Mouse (Mus musculus) forebrain, embryonic 16.5 days (tissue): ENCODE results near the gene Cdipt. TPM values are rescaled to one million over a fixed set of nuclear protein-coding genes. Genes with fewer than 3 reads are reported as not detected.

Experiments used
- ATAC-seq: fragments of 200-750 bp; cut with Nextera tagmentation; 2 replicates; pipeline ENCODE4 v1.8.0; 2017; ENCODE audit warnings: mild to moderate bottlenecking, moderate library complexity
- H3K27ac ChIP-seq: fragments of 300-500 bp; sonication (generic); 2 replicates; pipeline ENCODE4 v1.5.1; 2014; ENCODE audit warnings: low read length, control low read depth
- H3K27me3 ChIP-seq: fragments of 300-500 bp; sonication (generic); replicated peaks from 2 replicates; pipeline ENCODE4 v1.6.1; 2014; ENCODE audit warnings: low read length; ENCODE audit not compliant: control insufficient read depth, insufficient read depth
- H3K36me3 ChIP-seq: fragments of 300-500 bp; sonication (generic); 2 replicates; pipeline ENCODE4 v1.6.1; 2014; ENCODE audit not compliant: control insufficient read depth, insufficient read depth
- H3K4me1 ChIP-seq: fragments of 300-500 bp; sonication (generic); replicated peaks from 2 replicates; pipeline ENCODE4 v1.6.1; 2014; ENCODE audit warnings: low read length; ENCODE audit not compliant: control insufficient read depth, insufficient read depth
- H3K4me2 ChIP-seq: fragments of 300-500 bp; sonication (generic); 2 replicates; pipeline ENCODE4 v1.6.1; 2014; ENCODE audit warnings: mild to moderate bottlenecking, low read length, control low read depth
- H3K4me3 ChIP-seq: fragments of 300-500 bp; sonication (generic); replicated peaks from 2 replicates; pipeline ENCODE4 v1.5.1; 2014; ENCODE audit warnings: mild to moderate bottlenecking, low read length, control low read depth
- H3K9ac ChIP-seq: fragments of 300-500 bp; sonication (generic); replicated peaks from 2 replicates; pipeline ENCODE4 v1.6.1; 2014; ENCODE audit warnings: low read depth, low read length, control low read depth
- H3K9me3 ChIP-seq: fragments of 300-500 bp; sonication (generic); 2 replicates; pipeline ENCODE4 v1.6.1; 2016; ENCODE audit warnings: low read length; ENCODE audit not compliant: control insufficient read depth
- WGBS: fragments of 180-500 bp; shearing (Covaris S2); extraction: QIAGEN DNeasy Blood & Tissue Kit; methylation state at CpG from one replicate; pipeline ENCODE4 v1.1.7; 2014; 5-methylcytosine and 5-hydroxymethylcytosine counted together
- polyA plus RNA-seq: library from polyadenylated mRNA; unstranded; fragments of >200 nt; fragmentation: Nextera tagmentation; extraction: Ambion mirVana; gene quantifications from 2 replicates; pipeline ENCODE4 v1.2.1, GENCODE M21; 2015

The Cdipt gene
- polyA plus RNA-seq, 1 experiment from 2014 or later: 122 TPM

DNA sequence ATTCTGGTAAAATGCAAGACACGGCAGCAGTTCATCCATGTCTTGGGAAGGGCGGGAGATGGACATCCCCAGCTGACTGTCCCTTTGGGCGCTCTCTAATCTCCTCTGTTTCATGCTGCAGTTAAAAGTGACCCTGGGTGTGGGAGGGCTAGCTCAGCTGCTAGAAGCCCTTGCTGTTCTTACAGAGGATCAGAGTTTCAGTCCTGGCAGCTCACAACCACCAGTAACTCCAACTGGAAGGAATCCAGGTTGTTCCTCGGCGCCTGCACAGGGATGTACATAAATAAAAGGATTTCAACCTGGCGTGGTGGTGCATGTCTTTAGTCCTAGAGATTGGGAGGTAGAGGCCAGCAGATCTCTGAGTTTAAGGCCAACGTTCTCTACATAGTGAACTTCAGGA is 7.4 kb downstream of the Cdipt start:
- H3K4me2 ChIP-seq: no peak overlapping the region
- no peak overlapping the region for H3K4me3 ChIP-seq
- no peak for ATAC-seq
- no peaks in the 10 kb centered on the region for H3K27me3 ChIP-seq
- H3K4me1 ChIP-seq: no peaks in the 10 kb centered on the region
- WGBS: 79% methylated on average over 7 of the region's 7 CpGs
- H3K9me3 ChIP-seq: no peaks in the 10 kb centered on the region
- no peak overlapping the region for H3K27ac ChIP-seq
- peaks cover 9% of the 10 kb centered on the region; the same call in 1 of the 2 replicates for H3K36me3 ChIP-seq
- no peak overlapping the region for H3K9ac ChIP-seq

GRCm38 (mm10) chr7:126984667-126985444 is 9.1 kb downstream of the Cdipt start:
- Histone ChIP-seq H3K9me3 (no peaks in the 10 kb centered on the region), H3K4me3 (no peak overlapping the region), H3K27me3 (no peaks in the 10 kb centered on the region), H3K4me1 (no peaks in the 10 kb centered on the region), H3K36me3 (no peaks in the 10 kb centered on the region; the same call in 1 of the 2 replicates), H3K4me2 (no peak overlapping the region), H3K9ac (no peak overlapping the region), H3K27ac (no peak overlapping the region)
- 64% methylated on average over 10 of the region's 10 CpGs for WGBS
- no peak for ATAC-seq

DNA sequence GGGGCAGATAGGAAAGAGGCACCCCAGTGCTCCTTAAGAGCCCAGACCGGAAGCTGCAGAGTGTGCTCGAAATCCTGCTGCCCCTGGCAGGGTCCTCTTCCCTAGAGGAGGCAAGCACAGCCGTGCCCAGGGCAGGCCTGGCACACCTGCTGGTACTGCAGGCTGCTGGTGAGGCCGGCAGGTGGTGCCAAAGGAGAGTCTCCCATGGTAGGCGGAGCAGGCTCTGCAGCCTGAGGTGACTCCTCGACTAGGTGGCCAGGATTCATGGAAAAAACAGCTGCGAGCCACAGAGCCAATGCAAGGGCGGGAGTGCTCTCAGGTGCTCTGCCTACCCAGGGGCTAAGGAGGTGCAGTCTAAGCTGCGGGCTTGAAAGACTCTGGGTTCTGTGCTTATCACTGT is 10.6 kb downstream of the Cdipt start:
- no peak for ATAC-seq
- WGBS: 36% methylated on average over 9 of the region's 9 CpGs
- Histone ChIP-seq H3K4me3 (no peak overlapping the region), H3K4me1 (no peaks in the 10 kb centered on the region), H3K27ac (no peak overlapping the region), H3K36me3 (no peaks in the 10 kb centered on the region), H3K4me2 (no peak overlapping the region), H3K9ac (no peak overlapping the region), H3K9me3 (no peaks in the 10 kb centered on the region), H3K27me3 (no peaks in the 10 kb centered on the region)

DNA sequence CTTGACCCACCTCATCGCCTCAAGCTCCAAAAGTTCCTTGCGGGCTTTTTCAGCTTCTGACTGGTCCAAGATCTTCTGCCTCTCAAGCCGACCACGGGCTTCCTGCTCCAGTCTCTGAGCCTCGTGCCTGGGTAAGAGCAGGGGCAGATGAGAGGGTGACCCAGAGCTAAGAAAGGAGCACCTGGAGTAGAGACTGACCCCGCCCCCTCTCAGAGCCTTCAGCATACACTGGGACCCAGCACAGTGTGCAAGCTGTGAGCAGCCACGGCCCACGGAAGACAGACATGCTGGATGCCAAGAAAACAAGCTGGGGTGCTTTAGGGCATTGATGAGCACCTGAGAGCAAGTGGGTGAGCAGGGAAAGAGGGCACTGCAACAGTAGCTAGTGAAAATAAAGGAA is 13.1 kb downstream of the Cdipt start:
- no peaks in the 10 kb centered on the region for H3K27me3 ChIP-seq
- ATAC-seq: no peak
- H3K4me1 ChIP-seq: no peaks in the 10 kb centered on the region
- H3K4me3 ChIP-seq: no peak overlapping the region
- H3K9me3 ChIP-seq: no peaks in the 10 kb centered on the region
- no peaks in the 10 kb centered on the region for H3K36me3 ChIP-seq
- no peak overlapping the region for H3K4me2 ChIP-seq
- no peak overlapping the region for H3K27ac ChIP-seq
- 68% methylated on average over 8 of the region's 8 CpGs for WGBS
- H3K9ac ChIP-seq: no peak overlapping the region

DNA sequence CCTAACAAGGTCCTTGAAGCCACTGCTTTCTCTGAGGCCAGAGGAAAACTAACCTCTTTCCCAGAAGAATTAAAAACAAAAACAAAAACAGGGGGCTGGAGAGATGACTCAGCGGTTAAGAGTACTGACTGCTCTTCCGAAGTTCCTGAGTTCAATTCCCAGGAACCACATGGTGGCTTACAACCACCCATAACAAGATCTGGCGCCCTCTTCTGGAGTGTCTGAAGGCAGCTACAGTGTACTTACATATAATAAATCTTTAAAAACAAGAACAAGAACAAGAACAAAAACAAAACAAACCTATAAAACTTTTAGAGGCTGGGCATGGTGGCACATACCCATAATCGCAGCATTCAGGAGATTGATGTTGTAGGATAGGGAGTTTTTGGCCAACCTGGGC is 20.7 kb downstream of the Cdipt start:
- ATAC-seq: no peak
- H3K9ac ChIP-seq: no peak overlapping the region
- 88% methylated on average over 4 of the region's 4 CpGs for WGBS
- H3K9me3 ChIP-seq: no peaks in the 10 kb centered on the region
- no peak overlapping the region for H3K27ac ChIP-seq
- no peak overlapping the region for H3K4me2 ChIP-seq
- H3K4me3 ChIP-seq: no peak overlapping the region
- no peaks in the 10 kb centered on the region for H3K4me1 ChIP-seq
- H3K27me3 ChIP-seq: no peaks in the 10 kb centered on the region
- H3K36me3 ChIP-seq: no peaks in the 10 kb centered on the region

DNA sequence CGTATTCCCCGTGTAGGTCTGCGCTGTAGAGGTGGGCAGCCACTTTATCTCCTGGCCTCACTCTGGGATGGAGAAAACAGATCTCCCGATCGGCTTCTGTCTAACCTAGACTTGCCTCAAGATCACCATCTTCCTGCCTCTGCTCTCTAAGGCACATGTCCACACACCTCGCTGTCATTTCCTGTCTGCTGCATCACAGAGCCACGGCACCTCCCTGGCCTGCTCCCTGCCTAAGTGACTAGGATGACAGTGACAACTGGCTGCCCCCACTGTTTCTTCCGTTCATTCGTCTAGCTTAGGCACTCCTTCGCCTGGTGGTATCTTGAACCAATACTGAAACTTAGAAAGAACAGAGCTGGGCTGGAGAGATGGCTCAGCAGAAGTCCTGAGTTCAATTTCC is 23.9 kb downstream of the Cdipt start:
- H3K36me3 ChIP-seq: no peaks in the 10 kb centered on the region
- H3K4me2 ChIP-seq: no peak overlapping the region
- H3K27ac ChIP-seq: no peak overlapping the region
- H3K27me3 ChIP-seq: no peaks in the 10 kb centered on the region
- no peak for ATAC-seq
- no peak overlapping the region for H3K9ac ChIP-seq
- no peaks in the 10 kb centered on the region for H3K4me1 ChIP-seq
- WGBS: 91% methylated on average over 10 of the region's 10 CpGs
- no peak overlapping the region for H3K4me3 ChIP-seq
- H3K9me3 ChIP-seq: no peaks in the 10 kb centered on the region

DNA sequence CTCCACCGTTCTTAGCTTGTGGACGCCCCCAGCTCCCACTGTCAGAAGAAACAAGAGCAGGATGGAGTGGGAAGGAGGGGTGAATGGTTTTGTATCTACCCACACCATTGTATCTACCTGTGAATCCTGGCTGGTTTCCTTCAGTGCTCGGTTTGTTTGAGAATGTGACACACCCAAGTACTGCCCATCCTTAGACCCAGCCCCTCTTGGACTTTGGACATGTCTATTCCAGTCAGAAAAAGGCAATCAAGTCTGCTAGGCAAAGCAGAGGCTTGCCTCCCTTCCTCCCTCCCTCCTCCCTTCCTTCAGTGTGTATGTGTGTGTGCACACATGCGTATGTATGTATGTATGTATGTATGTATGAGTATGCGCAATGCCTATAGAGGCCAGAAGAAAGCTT is 27.9 kb downstream of the Cdipt start:
- WGBS: 86% methylated on average over 5 of the region's 5 CpGs
- no peak for ATAC-seq
- H3K9ac ChIP-seq: no peak overlapping the region
- no peaks in the 10 kb centered on the region for H3K9me3 ChIP-seq
- H3K36me3 ChIP-seq: no peaks in the 10 kb centered on the region
- no peaks in the 10 kb centered on the region for H3K27me3 ChIP-seq
- no peak overlapping the region for H3K4me3 ChIP-seq
- no peak overlapping the region for H3K27ac ChIP-seq
- peaks cover 8% of the 10 kb centered on the region for H3K4me1 ChIP-seq
- no peak overlapping the region for H3K4me2 ChIP-seq

- Histone ChIP-seq H3K9ac (no peak overlapping the region), H3K4me1 (peaks cover 13% of the 10 kb centered on the region), H3K4me2 (no peak overlapping the region), H3K27ac (no peak overlapping the region), H3K27me3 (no peaks in the 10 kb centered on the region), H3K4me3 (no peak overlapping the region), H3K9me3 (no peaks in the 10 kb centered on the region), H3K36me3 (no peaks in the 10 kb centered on the region)
- no peak for ATAC-seq
- WGBS: 89% methylated on average over 4 of the region's 4 CpGs
Measured at GRCm38 (mm10) chr7:127004122-127004875, 28.6 kb downstream of the Cdipt start.

DNA sequence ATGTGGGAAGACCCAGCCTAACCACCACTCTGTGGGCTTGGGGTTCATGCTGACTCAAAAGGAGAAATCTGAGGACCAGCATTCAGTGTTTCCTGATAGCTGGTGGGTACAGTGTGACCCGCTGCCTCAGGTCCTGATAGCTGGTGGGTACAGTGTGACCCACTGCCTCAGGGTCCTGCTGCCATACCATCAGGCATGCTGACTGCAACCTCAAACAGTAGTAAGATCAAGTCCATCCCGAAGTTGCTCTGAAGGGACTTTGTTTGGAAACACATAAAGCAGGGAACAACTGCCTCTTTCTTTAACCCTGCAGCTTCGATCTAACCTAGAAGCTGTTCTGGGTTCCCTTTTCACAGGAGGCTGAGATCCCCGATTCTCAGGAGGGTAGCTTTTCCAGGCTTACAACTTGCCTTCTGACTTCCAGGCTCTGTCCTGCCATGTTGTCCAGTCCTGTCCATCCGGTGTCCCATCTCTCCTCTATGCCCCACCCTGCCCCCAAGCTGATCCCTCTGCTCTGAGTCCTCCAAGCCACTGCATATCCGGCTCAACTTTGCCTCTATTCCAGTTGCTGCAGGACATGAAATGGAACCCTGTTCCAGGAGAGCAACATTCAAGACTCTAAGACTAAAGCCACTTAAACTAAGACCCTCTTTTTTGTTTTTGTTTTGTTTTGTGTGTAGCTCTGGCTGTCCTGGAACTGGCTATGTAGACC is 31.8 kb downstream of the Cdipt start:
- Histone ChIP-seq H3K4me3 (no peak overlapping the region), H3K27ac (peak overlapping the region; percentile 39; the same call in 1 of the 2 replicates), H3K9ac (no peak overlapping the region), H3K27me3 (no peaks in the 10 kb centered on the region), H3K9me3 (no peaks in the 10 kb centered on the region), H3K4me2 (no peak overlapping the region), H3K36me3 (no peaks in the 10 kb centered on the region), H3K4me1 (peaks cover 13% of the 10 kb centered on the region)
- 84% methylated on average over 6 of the region's 6 CpGs for WGBS
- no peak for ATAC-seq
